Mouse (Mus musculus) kidney, postnatal 0 days (tissue): ENCODE data around the gene Olfr1302. TPM values are rescaled to one million over a fixed set of nuclear protein-coding genes. Genes with fewer than 3 reads are reported as not detected.

Experiments
- ATAC-seq: fragments of 200-750 bp; cut with Nextera tagmentation; replicated peaks from 2 replicates; pipeline ENCODE4 v1.8.0; 2017; ENCODE audit warnings: low read depth, moderate number of reproducible peaks, moderate TSS enrichment, moderate library complexity; ENCODE audit not compliant: low FRiP score
- DNase-seq: peaks from one replicate; pipeline ENCODE4 v3.0.0-alpha.2; 2016; ENCODE audit warnings: low spot score
- H3K27ac ChIP-seq: fragments of 300-500 bp; sonication (generic); 2 replicates; pipeline ENCODE4 v1.5.1; 2014; ENCODE audit warnings: mild to moderate bottlenecking
- H3K27me3 ChIP-seq: fragments of 300-500 bp; sonication (generic); 2 replicates; pipeline ENCODE4 v1.6.1; 2014; ENCODE audit warnings: low read length, mixed read lengths; ENCODE audit not compliant: insufficient read depth
- H3K36me3 ChIP-seq: fragments of 300-500 bp; sonication (generic); 2 replicates; pipeline ENCODE4 v1.6.1; 2014; ENCODE audit warnings: low read length, mixed read lengths; ENCODE audit not compliant: insufficient read depth
- H3K4me1 ChIP-seq: fragments of 300-500 bp; sonication (generic); replicated peaks from 2 replicates; pipeline ENCODE4 v1.6.1; 2014; ENCODE audit warnings: antibody characterized with exemption, low read length, mixed read lengths; ENCODE audit not compliant: insufficient read depth
- H3K4me2 ChIP-seq: fragments of 300-500 bp; sonication (generic); 2 replicates; pipeline ENCODE4 v1.6.1; 2014; ENCODE audit warnings: mild to moderate bottlenecking, low read length, moderate library complexity, mixed read lengths
- H3K4me3 ChIP-seq: fragments of 300-500 bp; sonication (generic); replicated peaks from 2 replicates; pipeline ENCODE4 v1.5.1; 2014; ENCODE audit warnings: low read depth, low read length
- H3K9ac ChIP-seq: fragments of 300-500 bp; sonication (generic); 2 replicates; pipeline ENCODE4 v1.6.1; 2014; ENCODE audit warnings: low read depth, low read length
- H3K9me3 ChIP-seq: fragments of 300-500 bp; sonication (generic); replicated peaks from 2 replicates; pipeline ENCODE4 v1.6.1; 2016; ENCODE audit warnings: low read length, inconsistent platforms, mixed read lengths
- CTCF ChIP-seq: IDR thresholded peaks from 2 replicates; pipeline ENCODE4 v1.5.1; 2016; ENCODE audit warnings: antibody characterized with exemption, low read depth, mild to moderate bottlenecking, moderate library complexity
- WGBS: fragments of 180-500 bp; shearing (Covaris S2); extraction: QIAGEN DNeasy Blood & Tissue Kit; methylation state at CpG from one replicate; pipeline ENCODE4 v1.1.7; 2014; 5-methylcytosine and 5-hydroxymethylcytosine counted together
- polyA plus RNA-seq: library from polyadenylated mRNA; unstranded; fragments of >200 nt; fragmentation: Nextera tagmentation; extraction: Ambion mirVana; gene quantifications from 2 replicates; pipeline ENCODE4 v1.2.1, GENCODE M21; 2015

Gene Olfr1302
- not detected in 2 replicates for polyA plus RNA-seq

DNA sequence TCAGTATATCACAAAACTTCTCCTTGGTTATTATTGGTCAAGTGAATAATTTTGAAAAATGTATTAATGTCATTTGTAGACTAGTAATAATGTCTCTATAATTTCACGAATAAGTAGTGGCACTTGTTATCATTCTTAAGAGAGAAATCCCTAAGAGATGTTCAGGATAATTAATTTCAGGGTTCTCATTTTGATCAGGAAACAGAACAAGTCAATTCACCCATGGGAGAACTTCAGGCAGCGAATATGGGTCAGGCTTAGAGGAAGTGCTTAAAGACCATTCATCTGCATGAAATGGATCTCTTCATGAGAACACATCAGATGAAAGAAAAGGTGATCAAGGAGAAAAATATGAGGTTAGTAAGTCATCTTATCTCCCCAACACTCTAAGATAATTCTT is at the start of gene Olfr1302:
TSS of gene Olfr1302 (plus strand) at position 301 of the 400 bp plus-strand sequence.
- 72% methylated on average over 2 of the region's 2 CpGs for WGBS
- DNase-seq (no peak), ATAC-seq (no peak)
- H3K27ac ChIP-seq: no peak within 1 kb of the TSS
- H3K4me2 ChIP-seq: no peak within 1 kb of the TSS
- H3K36me3 ChIP-seq: no peaks in the 10 kb centered on the region
- TF ChIP-seq CTCF: no peak
- no peaks in the 10 kb centered on the region for H3K9me3 ChIP-seq
- no peaks in the 10 kb centered on the region for H3K4me1 ChIP-seq
- H3K27me3 ChIP-seq: no peaks in the 10 kb centered on the region
- H3K4me3 ChIP-seq: no peak within 1 kb of the TSS
- H3K9ac ChIP-seq: no peak within 1 kb of the TSS

DNA sequence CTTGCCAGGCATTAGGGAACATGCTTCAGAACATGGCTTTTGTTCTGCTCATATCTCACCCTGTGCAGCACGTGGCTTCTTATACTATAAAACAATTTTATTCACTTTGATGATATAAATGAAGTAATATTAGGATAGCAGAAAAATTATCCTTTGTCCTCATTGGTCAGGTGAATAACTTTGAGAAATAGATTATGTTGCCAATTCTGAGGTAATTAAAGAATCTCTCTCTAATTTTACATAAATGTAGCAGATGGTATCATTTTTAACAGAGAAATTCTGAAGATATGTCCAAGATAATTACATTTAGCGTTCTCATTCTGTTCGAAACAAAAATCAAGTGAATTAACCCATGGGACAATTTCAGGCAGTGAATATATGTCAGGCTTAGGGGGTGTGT is 26.5 kb upstream of the Olfr1302 start, which contains the start of gene Olfr1301:
TSS of gene Olfr1301 (plus strand) at position 301 of the 400 bp plus-strand sequence.
- WGBS: 81% methylated on average over 3 of the region's 3 CpGs
- no peak for TF ChIP-seq CTCF

GRCm38 (mm10) chr2:111812936-111813335 is 35.7 kb downstream of the Olfr1302 start:
- H3K36me3 ChIP-seq: no peaks in the 10 kb centered on the region
- ATAC-seq (no peak), DNase-seq (no peak)
- H3K4me1 ChIP-seq: no peaks in the 10 kb centered on the region
- no peak overlapping the region for H3K27ac ChIP-seq
- no peaks in the 10 kb centered on the region for H3K27me3 ChIP-seq
- H3K4me3 ChIP-seq: no peak overlapping the region
- no peak overlapping the region for H3K4me2 ChIP-seq
- no peak overlapping the region for H3K9ac ChIP-seq
- H3K9me3 ChIP-seq: no peaks in the 10 kb centered on the region; the same call in 1 of the 2 replicates
- no peak for TF ChIP-seq CTCF

More for the DNA sequence above, 26.5 kb upstream of the Olfr1302 start, which contains the start of gene Olfr1301:
- DNase-seq (no peak), ATAC-seq (no peak)
- no peak within 1 kb of the TSS for H3K27ac ChIP-seq
- H3K4me1 ChIP-seq: no peaks in the 10 kb centered on the region
- H3K9me3 ChIP-seq: no peaks in the 10 kb centered on the region
- H3K4me2 ChIP-seq: no peak within 1 kb of the TSS
- no peak within 1 kb of the TSS for H3K9ac ChIP-seq
- no peaks in the 10 kb centered on the region for H3K36me3 ChIP-seq
- no peak within 1 kb of the TSS for H3K4me3 ChIP-seq
- no peaks in the 10 kb centered on the region for H3K27me3 ChIP-seq

GRCm38 (mm10) chr2:111820240-111820639 is 43.0 kb downstream of the Olfr1302 start, which contains the start of gene Olfr1303:
TSS of gene Olfr1303 (minus strand) at chr2:111820340.
- no peak for TF ChIP-seq CTCF
- DNase-seq (no peak), ATAC-seq (no peak)
- Histone ChIP-seq H3K27ac (no peak within 1 kb of the TSS), H3K27me3 (no peaks in the 10 kb centered on the region), H3K4me3 (no peak within 1 kb of the TSS), H3K9me3 (no peaks in the 10 kb centered on the region; the same call in 1 of the 2 replicates), H3K4me1 (no peaks in the 10 kb centered on the region), H3K36me3 (no peaks in the 10 kb centered on the region), H3K9ac (no peak within 1 kb of the TSS), H3K4me2 (no peak within 1 kb of the TSS)
- 76% methylated on average over 2 of the region's 2 CpGs for WGBS

Other genes starting within 250 kb of the Olfr1302 start
- gene Olfr1294, start 237.1 kb upstream of the Olfr1302 start, polyA plus RNA-seq: not detected in 2 replicates
- not detected in 2 replicates for gene Olfr1295, start 207.7 kb upstream of the Olfr1302 start, polyA plus RNA-seq
- gene Olfr1297, start 150.9 kb upstream of the Olfr1302 start, polyA plus RNA-seq: not detected in 2 replicates
- gene Olfr1298, start 128.2 kb upstream of the Olfr1302 start, polyA plus RNA-seq: not detected in 2 replicates
- gene Olfr1299, start 116.0 kb upstream of the Olfr1302 start, polyA plus RNA-seq: not detected in 2 replicates
- not detected in 2 replicates for gene Olfr1301, start 26.4 kb upstream of the Olfr1302 start, polyA plus RNA-seq
- gene Olfr1303, start 42.9 kb downstream of the Olfr1302 start, polyA plus RNA-seq: not detected in 2 replicates
- gene Olfr1305, start 99.7 kb downstream of the Olfr1302 start, polyA plus RNA-seq: not detected in 2 replicates
- gene Olfr1306, start 138.8 kb downstream of the Olfr1302 start, polyA plus RNA-seq: not detected in 2 replicates
- not detected in 2 replicates for gene Olfr1307, start 172.0 kb downstream of the Olfr1302 start, polyA plus RNA-seq
- gene Olfr1308, start 187.5 kb downstream of the Olfr1302 start, polyA plus RNA-seq: not detected in 2 replicates
- not detected in 2 replicates for gene Olfr1309, start 212.9 kb downstream of the Olfr1302 start, polyA plus RNA-seq
- not detected in 2 replicates for gene Olfr1310, start 235.3 kb downstream of the Olfr1302 start, polyA plus RNA-seq
- gene Olfr1311, start 247.0 kb downstream of the Olfr1302 start, polyA plus RNA-seq: not detected in 2 replicates